Comparison of ENCODE assay signal across 11 mouse cellular contexts in genomic region chr16:44002086-44002485, GRCm38 (mm10). TPM values are rescaled to one million over a fixed set of nuclear protein-coding genes. Genes with fewer than 3 reads are reported as not detected.
DNase-seq lines count a peak whose midpoint lies in the region; ATAC-seq and TF ChIP-seq lines count a peak whose summit lies in the region.
"Had no signal": no experiment of that assay in that cellular context is flagged by ENCODE, and none has a peak within 500 bp of the region (broad histone marks: within the 10 kb centered on the region; RNA-seq: fewer than 3 reads in every experiment).

No protein-coding gene starts in this region.

- H3K4me2 ChIP-seq in intestine, embryonic 14.5 days (ENCODE audit: low read length), result no peak overlapping the region
- no peak overlapping the region for H3K4me2 ChIP-seq in intestine, embryonic 15.5 days (replicated peaks)
- H3K4me2 ChIP-seq: stomach, embryonic 15.5 days had no signal

- H3K9ac ChIP-seq in intestine, embryonic 14.5 days (ENCODE audit: low read length), result no peak overlapping the region
- H3K9ac ChIP-seq in intestine, embryonic 15.5 days, result no peak overlapping the region
- no peak overlapping the region for H3K9ac ChIP-seq in liver, adult 2 months (ENCODE audit: low read depth, low read length)
- H3K9ac ChIP-seq: stomach, embryonic 15.5 days had no signal

- H3K27me3 ChIP-seq in intestine, embryonic 14.5 days (replicated peaks; ENCODE audit: control insufficient read depth, insufficient read depth, low read length), result no peaks in the 10 kb centered on the region
- H3K27me3 ChIP-seq in intestine, embryonic 15.5 days (replicated peaks), result no peaks in the 10 kb centered on the region
- H3K27me3 ChIP-seq in liver, adult 2 months (ENCODE audit: control insufficient read depth, insufficient read depth, low read length), result no peaks in the 10 kb centered on the region
- H3K27me3 ChIP-seq: stomach, embryonic 15.5 days had no signal

- DNase-seq in intestine, embryonic 14.5 days (ENCODE audit: low spot score), result peak; percentile 35
- DNase-seq in 416B (ENCODE audit: low read depth), result peak; percentile 83
- DNase-seq in Muller cell, postnatal 12 days (ENCODE audit: inconsistent ontology term), result peak; percentile 71
- no peak for DNase-seq in liver, adult 2 months (ENCODE audit: extremely low read depth, low read depth, low spot score)
- no peak for DNase-seq in frontal cortex, postnatal 36 days (ENCODE audit: low spot score in 2 of 2)
- DNase-seq in layer of hippocampus, adult 11-12 months (ENCODE audit: low spot score), result no peak
- DNase-seq in adrenal gland, postnatal 4 days (ENCODE audit: low spot score in 2 of 2), result no peak
- DNase-seq: midbrain, embryonic 14.5 days; retina, postnatal 1 day had no signal

- TF ChIP-seq CTCF in liver, adult 2 months (IDR thresholded peaks at IDR 0.05; ENCODE audit: low read depth, low read length), result peak; percentile 50

- WGBS in intestine, embryonic 14.5 days, result 58% methylated on average over 5 of the region's 5 CpGs
- 63% methylated on average over 5 of the region's 5 CpGs for whole genome bisulfite sequencing in intestine, embryonic 15.5 days
- WGBS in liver, adult 2 months, result 68% methylated on average over 5 of the region's 5 CpGs

- no peak for ATAC-seq in intestine, embryonic 14.5 days (replicated peaks; ENCODE audit: low FRiP score, low TSS enrichment, low read depth)
- no peak for ATAC-seq in intestine, embryonic 15.5 days

- H3K4me3 ChIP-seq in intestine, embryonic 14.5 days (ENCODE audit: low read depth, low read length), result no peak overlapping the region
- H3K4me3 ChIP-seq in intestine, embryonic 15.5 days (replicated peaks), result no peak overlapping the region
- H3K4me3 ChIP-seq in liver, adult 2 months (ENCODE audit: insufficient read depth, low read depth, low read length), result no peak overlapping the region
- H3K4me3 ChIP-seq: stomach, embryonic 15.5 days had no signal

- H3K79me2 ChIP-seq in liver, adult 2 months (ENCODE audit: control insufficient read depth, insufficient read depth, low read length), result no peaks in the 10 kb centered on the region

- no peak for TF ChIP-seq POLR2A in liver, adult 2 months (IDR thresholded peaks at IDR 0.05; ENCODE audit: extremely low read depth, insufficient read depth, low read length)

- no peaks in the 10 kb centered on the region for H3K9me3 ChIP-seq in intestine, embryonic 14.5 days (ENCODE audit: control insufficient read depth, low read length)
- H3K9me3 ChIP-seq in intestine, embryonic 15.5 days, result no peaks in the 10 kb centered on the region
- H3K9me3 ChIP-seq: stomach, embryonic 15.5 days had no signal

- no peaks in the 10 kb centered on the region for H3K4me1 ChIP-seq in intestine, embryonic 14.5 days (replicated peaks; ENCODE audit: control insufficient read depth, insufficient read depth, low read length)
- H3K4me1 ChIP-seq in intestine, embryonic 15.5 days (replicated peaks), result no peaks in the 10 kb centered on the region
- H3K4me1 ChIP-seq in liver, adult 2 months (ENCODE audit: control insufficient read depth, insufficient read depth, low read length), result no peaks in the 10 kb centered on the region
- H3K4me1 ChIP-seq: stomach, embryonic 15.5 days had no signal

- H3K27ac ChIP-seq in intestine, embryonic 14.5 days (ENCODE audit: low read depth), result no peak overlapping the region
- H3K27ac ChIP-seq in intestine, embryonic 15.5 days, result no peak overlapping the region
- H3K27ac ChIP-seq in liver, adult 2 months (replicated peaks; ENCODE audit: insufficient read depth, low read depth, low read length), result no peak overlapping the region
- H3K27ac ChIP-seq: stomach, embryonic 15.5 days had no signal

- H3K36me3 ChIP-seq in intestine, embryonic 14.5 days (ENCODE audit: control insufficient read depth, insufficient read depth, low read length), result no peaks in the 10 kb centered on the region
- H3K36me3 ChIP-seq in intestine, embryonic 15.5 days, result no peaks in the 10 kb centered on the region
- H3K36me3 ChIP-seq in liver, adult 2 months (ENCODE audit: control insufficient read depth, insufficient read depth, low read length), result peaks cover 36% of the 10 kb centered on the region
- H3K36me3 ChIP-seq: stomach, embryonic 15.5 days had no signal

RNA-seq across cellular contexts. Expression of gene Zdhhc23, which starts 22.5 kb away (rescaled TPM):
- 2.4 and 2.7 TPM in 2 replicates for polyA plus RNA-seq in intestine, embryonic 14.5 days (2014; fragmentation: Nextera tagmentation; extraction: Ambion mirVana)
- 2.1 and 2.7 TPM in 2 replicates for polyA plus RNA-seq in intestine, embryonic 15.5 days (2015; fragmentation: Nextera tagmentation; extraction: Ambion mirVana)
- 0.09 and 0.20 TPM in 2 replicates for total RNA-seq in liver, adult 2 months (2014; rRNA removed)
- 0.07 and 0.32 TPM in 2 replicates for polyA plus RNA-seq in liver, adult 2 months (2012; rRNA removed)
- total RNA-seq in adrenal gland, postnatal 4 days (2021), result 1 to 10 TPM in 1 of 2 experiments, under 1 TPM in 1; 0.73 to 1.9 TPM

Comparison
In these comparisons a context has a peak if more than half of its experiments do, and no peak if none do; other contexts are left out.
1. DNase-seq: peak in intestine, embryonic 14.5 days (single experiment), 416B (single experiment) and Muller cell, postnatal 12 days (single experiment); none in liver, adult 2 months (single experiment), frontal cortex, postnatal 36 days (0 of 2), layer of hippocampus, adult 11-12 months (single experiment) and adrenal gland, postnatal 4 days (0 of 2).